Mouse (Mus musculus): Measurements from ENCODE around the gene Mesp1. TPM values are rescaled to one million over a fixed set of nuclear protein-coding genes. Genes with fewer than 3 reads are reported as not detected.
"Not testable (repeated sequence)": the region's sequence is repeated elsewhere in the genome, so short reads cannot be mapped to it uniquely, and the experiment has no call there.

Gene Mesp1
- polyA plus RNA-seq, 1 experiment from 2014 or later, result not detected

GRCm38 (mm10) chr7:79789812-79790211, 3.8 kb downstream of the Mesp1 start:
- peaks cover 65% of the 10 kb centered on the region for H3K27me3 ChIP-seq
- not testable (repeated sequence) for H3K27ac ChIP-seq
- 54% methylated on average over 2 of the region's 2 CpGs for WGBS

GRCm38 (mm10) chr7:79786295-79786694, 7.3 kb downstream of the Mesp1 start:
- peak; percentile 12; the same call in 1 of the 2 replicates for ATAC-seq (replicated peaks; ENCODE audit: insufficient number of reproducible peaks, insufficient read depth, low FRiP score, low read depth)
- Histone ChIP-seq H3K9me3 (replicated peaks) (no peaks in the 10 kb centered on the region), H3K4me3 (no peak overlapping the region), H3K4me1 (replicated peaks) (peaks cover 7% of the 10 kb centered on the region), H3K4me2 (no peak overlapping the region), H3K27me3 (peaks cover 31% of the 10 kb centered on the region), H3K36me3 (no peaks in the 10 kb centered on the region), H3K27ac (no peak overlapping the region), H3K9ac (no peak overlapping the region)
- WGBS, result 16% methylated on average over 6 of the region's 6 CpGs

More at GRCm38 (mm10) chr7:79789812-79790211, 3.8 kb downstream of the Mesp1 start:
- H3K4me2 ChIP-seq; H3K4me3 ChIP-seq; H3K36me3 ChIP-seq; H3K9me3 ChIP-seq (replicated peaks); H3K9ac ChIP-seq; ATAC-seq (replicated peaks; ENCODE audit: insufficient number of reproducible peaks, insufficient read depth, low FRiP score, low read depth): not testable (repeated sequence)
- H3K4me1 ChIP-seq (replicated peaks), result peaks cover 21% of the 10 kb centered on the region

GRCm38 (mm10) chr7:79782516-79782855, 11.1 kb downstream of the Mesp1 start:
- Histone ChIP-seq H3K4me2 (no peak overlapping the region), H3K9me3 (replicated peaks) (no peaks in the 10 kb centered on the region), H3K27ac (no peak overlapping the region), H3K4me3 (no peak overlapping the region), H3K9ac (no peak overlapping the region), H3K27me3 (peaks cover 4% of the 10 kb centered on the region), H3K36me3 (no peaks in the 10 kb centered on the region), H3K4me1 (replicated peaks) (peaks cover 15% of the 10 kb centered on the region)
- ATAC-seq (replicated peaks; ENCODE audit: insufficient number of reproducible peaks, insufficient read depth, low FRiP score, low read depth), result no peak
- WGBS, result 73% methylated on average over 2 of the region's 2 CpGs

GRCm38 (mm10) chr7:79781826-79782515, 11.6 kb downstream of the Mesp1 start:
- 75% methylated on average over 11 of the region's 11 CpGs for WGBS
- peaks cover 15% of the 10 kb centered on the region for H3K4me1 ChIP-seq (replicated peaks)
- no peak for ATAC-seq (replicated peaks; ENCODE audit: insufficient number of reproducible peaks, insufficient read depth, low FRiP score, low read depth)

GRCm38 (mm10) chr7:79780647-79781626, 12.7 kb downstream of the Mesp1 start:
- Histone ChIP-seq H3K4me1 (replicated peaks) (peaks cover 12% of the 10 kb centered on the region), H3K4me2 (peak overlapping the region; percentile 67), H3K36me3 (no peaks in the 10 kb centered on the region), H3K4me3 (peak overlapping the region; percentile 43), H3K9me3 (replicated peaks) (no peaks in the 10 kb centered on the region), H3K27me3 (no peaks in the 10 kb centered on the region), H3K27ac (no peak overlapping the region), H3K9ac (peak overlapping the region; percentile 25)
- WGBS, result 24% methylated on average over 16 of the region's 16 CpGs
- ATAC-seq (replicated peaks; ENCODE audit: insufficient number of reproducible peaks, insufficient read depth, low FRiP score, low read depth), result peak; percentile 60

More at GRCm38 (mm10) chr7:79781826-79782515, 11.6 kb downstream of the Mesp1 start:
- Histone ChIP-seq H3K9ac (no peak overlapping the region), H3K4me2 (no peak overlapping the region), H3K4me3 (no peak overlapping the region), H3K27ac (no peak overlapping the region), H3K27me3 (no peaks in the 10 kb centered on the region), H3K36me3 (no peaks in the 10 kb centered on the region), H3K9me3 (replicated peaks) (no peaks in the 10 kb centered on the region)

- Histone ChIP-seq H3K4me2 (peak overlapping the region; percentile 15; the same call in 1 of the 2 replicates), H3K9ac (peak overlapping the region; percentile 33; the same call in 1 of the 2 replicates), H3K27me3 (no peaks in the 10 kb centered on the region), H3K27ac (peak overlapping the region; percentile 69), H3K4me1 (replicated peaks) (peaks cover 11% of the 10 kb centered on the region), H3K9me3 (replicated peaks) (no peaks in the 10 kb centered on the region), H3K36me3 (no peaks in the 10 kb centered on the region), H3K4me3 (no peak overlapping the region)
- ATAC-seq (replicated peaks; ENCODE audit: insufficient number of reproducible peaks, insufficient read depth, low FRiP score, low read depth), result peak; percentile 58; the same call in 1 of the 2 replicates
- 35% methylated on average over 15 of the region's 15 CpGs for WGBS
These were observed 21.8 kb downstream of the Mesp1 start for GRCm38 (mm10) chr7:79771561-79772512.

- no peak for ATAC-seq (replicated peaks; ENCODE audit: insufficient number of reproducible peaks, insufficient read depth, low FRiP score, low read depth)
- no peaks in the 10 kb centered on the region for H3K9me3 ChIP-seq (replicated peaks)
- no peak overlapping the region for H3K4me2 ChIP-seq
- no peaks in the 10 kb centered on the region for H3K27me3 ChIP-seq
- no peak overlapping the region for H3K27ac ChIP-seq
- no peaks in the 10 kb centered on the region for H3K36me3 ChIP-seq
- WGBS, result 79% methylated on average over 3 of the region's 3 CpGs
- no peak overlapping the region for H3K9ac ChIP-seq
- H3K4me3 ChIP-seq, result no peak overlapping the region
- peaks cover 11% of the 10 kb centered on the region for H3K4me1 ChIP-seq (replicated peaks)
These were observed 23.9 kb downstream of the Mesp1 start for GRCm38 (mm10) chr7:79769664-79770063.

- ATAC-seq (replicated peaks; ENCODE audit: insufficient number of reproducible peaks, insufficient read depth, low FRiP score, low read depth), result no peak
- Histone ChIP-seq H3K27me3 (no peaks in the 10 kb centered on the region), H3K36me3 (no peaks in the 10 kb centered on the region), H3K9ac (no peak overlapping the region), H3K4me1 (replicated peaks) (peaks cover under 1% of the 10 kb centered on the region; the same call in 1 of the 2 replicates), H3K27ac (no peak overlapping the region), H3K9me3 (replicated peaks) (no peaks in the 10 kb centered on the region), H3K4me2 (no peak overlapping the region), H3K4me3 (no peak overlapping the region)
- 39% methylated on average over 1 of the region's 1 CpGs for WGBS
These were observed 27.6 kb downstream of the Mesp1 start for GRCm38 (mm10) chr7:79765991-79766390.

GRCm38 (mm10) chr7:79762106-79762505, 31.5 kb downstream of the Mesp1 start:
- Histone ChIP-seq H3K27ac (no peak overlapping the region), H3K36me3 (no peaks in the 10 kb centered on the region), H3K9me3 (replicated peaks) (no peaks in the 10 kb centered on the region), H3K9ac (no peak overlapping the region), H3K4me2 (no peak overlapping the region), H3K4me1 (replicated peaks) (no peaks in the 10 kb centered on the region), H3K27me3 (no peaks in the 10 kb centered on the region), H3K4me3 (no peak overlapping the region)
- 72% methylated on average over 8 of the region's 8 CpGs for WGBS
- no peak for ATAC-seq (replicated peaks; ENCODE audit: insufficient number of reproducible peaks, insufficient read depth, low FRiP score, low read depth)

- Histone ChIP-seq H3K9me3 (replicated peaks) (no peaks in the 10 kb centered on the region), H3K9ac (no peak overlapping the region), H3K36me3 (no peaks in the 10 kb centered on the region), H3K4me2 (no peak overlapping the region), H3K4me3 (no peak overlapping the region), H3K4me1 (replicated peaks) (no peaks in the 10 kb centered on the region), H3K27ac (no peak overlapping the region), H3K27me3 (no peaks in the 10 kb centered on the region)
- no peak for ATAC-seq (replicated peaks; ENCODE audit: insufficient number of reproducible peaks, insufficient read depth, low FRiP score, low read depth)
- WGBS, result 56% methylated on average over 5 of the region's 5 CpGs
These were observed 32.3 kb downstream of the Mesp1 start for GRCm38 (mm10) chr7:79761124-79761876.
